Mouse (Mus musculus) hindbrain, embryonic 13.5 days (tissue): ENCODE results near the gene Glis3. TPM values are rescaled to one million over a fixed set of nuclear protein-coding genes. Genes with fewer than 3 reads are reported as not detected.

Experiments
- ATAC-seq: fragments of 200-750 bp; cut with Nextera tagmentation; 2 replicates; pipeline ENCODE4 v1.8.0; 2017; ENCODE audit warnings: moderate TSS enrichment; ENCODE audit not compliant: low FRiP score
- H3K27ac ChIP-seq: fragments of 300-500 bp; sonication (generic); 2 replicates; pipeline ENCODE4 v1.5.1; 2015; ENCODE audit warnings: inconsistent platforms, mild to moderate bottlenecking, moderate library complexity
- H3K27me3 ChIP-seq: fragments of 300-500 bp; sonication (generic); 2 replicates; pipeline ENCODE4 v1.6.1; 2015; ENCODE audit warnings: mild to moderate bottlenecking, inconsistent platforms
- H3K36me3 ChIP-seq: fragments of 300-500 bp; sonication (generic); 2 replicates; pipeline ENCODE4 v1.6.1; 2015; ENCODE audit warnings: mild to moderate bottlenecking, inconsistent platforms
- H3K4me1 ChIP-seq: fragments of 300-500 bp; sonication (generic); replicated peaks from 2 replicates; pipeline ENCODE4 v1.6.1; 2015; ENCODE audit warnings: inconsistent platforms
- H3K4me2 ChIP-seq: fragments of 300-500 bp; sonication (generic); 2 replicates; pipeline ENCODE4 v1.6.1; 2015; ENCODE audit warnings: inconsistent platforms, mild to moderate bottlenecking, moderate library complexity
- H3K4me3 ChIP-seq: fragments of 300-500 bp; sonication (generic); 2 replicates; pipeline ENCODE4 v1.5.1; 2015; ENCODE audit warnings: mild to moderate bottlenecking, inconsistent platforms
- H3K9ac ChIP-seq: fragments of 300-500 bp; sonication (generic); 2 replicates; pipeline ENCODE4 v1.6.1; 2015; ENCODE audit warnings: mild to moderate bottlenecking, inconsistent platforms
- H3K9me3 ChIP-seq: fragments of 300-500 bp; sonication (generic); 2 replicates; pipeline ENCODE4 v1.6.1; 2016; ENCODE audit warnings: inconsistent platforms
- WGBS: fragments of 180-500 bp; shearing (Covaris S2); methylation state at CpG from one replicate; pipeline ENCODE4 v1.1.7; 2015; 5-methylcytosine and 5-hydroxymethylcytosine counted together
- polyA plus RNA-seq: library from polyadenylated mRNA; unstranded; fragments of >200 nt; fragmentation: Nextera tagmentation; extraction: Ambion mirVana; gene quantifications from 2 replicates; pipeline ENCODE4 v1.2.1, GENCODE M21; 2015

Glis3 gene
- polyA plus RNA-seq, 1 experiment from 2014 or later: 3.5 TPM

GRCm38 (mm10) chr19:28365897-28366296 is 314.0 kb downstream of the Glis3 start:
- Histone ChIP-seq H3K27ac (no peak overlapping the region), H3K4me3 (no peak overlapping the region), H3K4me2 (no peak overlapping the region), H3K4me1 (no peaks in the 10 kb centered on the region), H3K36me3 (no peaks in the 10 kb centered on the region), H3K9me3 (no peaks in the 10 kb centered on the region), H3K9ac (no peak overlapping the region), H3K27me3 (no peaks in the 10 kb centered on the region)
- no peak for ATAC-seq
- WGBS: 46% methylated on average over 7 of the region's 7 CpGs

GRCm38 (mm10) chr19:28360884-28361283 is 319.0 kb downstream of the Glis3 start:
- H3K27me3 ChIP-seq: no peaks in the 10 kb centered on the region
- WGBS: 93% methylated on average over 4 of the region's 4 CpGs
- H3K9ac ChIP-seq: no peak overlapping the region
- no peaks in the 10 kb centered on the region for H3K4me1 ChIP-seq
- H3K4me2 ChIP-seq: no peak overlapping the region
- no peak overlapping the region for H3K4me3 ChIP-seq
- H3K9me3 ChIP-seq: no peaks in the 10 kb centered on the region
- ATAC-seq: no peak
- H3K36me3 ChIP-seq: no peaks in the 10 kb centered on the region
- no peak overlapping the region for H3K27ac ChIP-seq

GRCm38 (mm10) chr19:28357595-28357994 is 322.3 kb downstream of the Glis3 start:
- Histone ChIP-seq H3K4me1 (no peaks in the 10 kb centered on the region), H3K27ac (no peak overlapping the region), H3K9ac (no peak overlapping the region), H3K4me3 (no peak overlapping the region), H3K9me3 (no peaks in the 10 kb centered on the region), H3K27me3 (no peaks in the 10 kb centered on the region), H3K4me2 (no peak overlapping the region), H3K36me3 (no peaks in the 10 kb centered on the region)
- WGBS: 90% methylated on average over 9 of the region's 9 CpGs
- no peak for ATAC-seq

- H3K36me3 ChIP-seq: no peaks in the 10 kb centered on the region
- no peak overlapping the region for H3K9ac ChIP-seq
- peaks cover 15% of the 10 kb centered on the region for H3K4me1 ChIP-seq
- H3K4me3 ChIP-seq: no peak overlapping the region
- no peaks in the 10 kb centered on the region for H3K9me3 ChIP-seq
- H3K4me2 ChIP-seq: no peak overlapping the region
- H3K27ac ChIP-seq: no peak overlapping the region
- 56% methylated on average over 13 of the region's 13 CpGs for WGBS
- peaks cover 4% of the 10 kb centered on the region; the same call in 1 of the 2 replicates for H3K27me3 ChIP-seq
- no peak for ATAC-seq
Observed at GRCm38 (mm10) chr19:28351068-28352066, 328.5 kb downstream of the Glis3 start.

GRCm38 (mm10) chr19:28347080-28347825 is 332.6 kb downstream of the Glis3 start:
- WGBS: 34% methylated on average over 13 of the region's 13 CpGs
- H3K27me3 ChIP-seq: peaks cover 4% of the 10 kb centered on the region; the same call in 1 of the 2 replicates
- no peak for ATAC-seq

GRCm38 (mm10) chr19:28343640-28344039 is 336.2 kb downstream of the Glis3 start:
- 72% methylated on average over 7 of the region's 7 CpGs for WGBS
- Histone ChIP-seq H3K36me3 (no peaks in the 10 kb centered on the region), H3K9ac (no peak overlapping the region), H3K4me2 (no peak overlapping the region), H3K27ac (no peak overlapping the region), H3K27me3 (no peaks in the 10 kb centered on the region; the same call in 1 of the 2 replicates), H3K4me3 (no peak overlapping the region), H3K4me1 (peaks cover 7% of the 10 kb centered on the region), H3K9me3 (no peaks in the 10 kb centered on the region)
- ATAC-seq: no peak

More at GRCm38 (mm10) chr19:28347080-28347825, 332.6 kb downstream of the Glis3 start:
- no peaks in the 10 kb centered on the region for H3K36me3 ChIP-seq
- H3K4me3 ChIP-seq: no peak overlapping the region
- H3K4me1 ChIP-seq: peaks cover 14% of the 10 kb centered on the region
- no peaks in the 10 kb centered on the region for H3K9me3 ChIP-seq
- H3K9ac ChIP-seq: no peak overlapping the region
- no peak overlapping the region for H3K4me2 ChIP-seq
- H3K27ac ChIP-seq: peak overlapping the region; percentile 18; the same call in 1 of the 2 replicates

- no peaks in the 10 kb centered on the region for H3K9me3 ChIP-seq
- H3K27me3 ChIP-seq: no peaks in the 10 kb centered on the region
- H3K27ac ChIP-seq: peak overlapping the region; percentile 55; the same call in 1 of the 2 replicates
- no peak overlapping the region for H3K4me3 ChIP-seq
- H3K36me3 ChIP-seq: no peaks in the 10 kb centered on the region
- H3K4me1 ChIP-seq: peaks cover 27% of the 10 kb centered on the region
- no peak overlapping the region for H3K4me2 ChIP-seq
- no peak overlapping the region for H3K9ac ChIP-seq
- ATAC-seq: no peak
- 40% methylated on average over 3 of the region's 3 CpGs for WGBS
Observed at GRCm38 (mm10) chr19:28337574-28337973, 342.3 kb downstream of the Glis3 start.

- H3K4me3 ChIP-seq: no peak overlapping the region
- H3K4me1 ChIP-seq: peaks cover 27% of the 10 kb centered on the region
- H3K4me2 ChIP-seq: no peak overlapping the region
- no peaks in the 10 kb centered on the region for H3K36me3 ChIP-seq
- no peak for ATAC-seq
- H3K27ac ChIP-seq: no peak overlapping the region; the same call in none of the 2 replicates
- no peaks in the 10 kb centered on the region for H3K27me3 ChIP-seq
- 36% methylated on average over 4 of the region's 4 CpGs for WGBS
- no peak overlapping the region for H3K9ac ChIP-seq
- H3K9me3 ChIP-seq: no peaks in the 10 kb centered on the region
Observed at GRCm38 (mm10) chr19:28336651-28337510, 343.0 kb downstream of the Glis3 start.

GRCm38 (mm10) chr19:28335890-28336289 is 344.0 kb downstream of the Glis3 start:
- 41% methylated on average over 8 of the region's 8 CpGs for WGBS
- Histone ChIP-seq H3K4me3 (no peak overlapping the region), H3K27me3 (no peaks in the 10 kb centered on the region), H3K9ac (no peak overlapping the region), H3K4me1 (peaks cover 30% of the 10 kb centered on the region), H3K36me3 (no peaks in the 10 kb centered on the region), H3K4me2 (no peak overlapping the region), H3K27ac (no peak overlapping the region), H3K9me3 (no peaks in the 10 kb centered on the region)
- ATAC-seq: no peak

- Histone ChIP-seq H3K9ac (no peak overlapping the region), H3K36me3 (no peaks in the 10 kb centered on the region), H3K4me2 (no peak overlapping the region), H3K4me1 (peaks cover 40% of the 10 kb centered on the region), H3K9me3 (no peaks in the 10 kb centered on the region), H3K27ac (peak overlapping the region; percentile 19; the same call in 1 of the 2 replicates), H3K4me3 (no peak overlapping the region), H3K27me3 (no peaks in the 10 kb centered on the region)
- no peak for ATAC-seq
- 34% methylated on average over 11 of the region's 11 CpGs for WGBS
Observed at GRCm38 (mm10) chr19:28333007-28333766, 346.7 kb downstream of the Glis3 start.

- Histone ChIP-seq H3K27ac (peak overlapping the region; percentile 58; the same call in 1 of the 2 replicates), H3K4me2 (no peak overlapping the region), H3K9me3 (no peaks in the 10 kb centered on the region), H3K4me1 (peaks cover 24% of the 10 kb centered on the region), H3K27me3 (no peaks in the 10 kb centered on the region), H3K4me3 (no peak overlapping the region), H3K9ac (no peak overlapping the region), H3K36me3 (no peaks in the 10 kb centered on the region)
- 18% methylated on average over 16 of the region's 16 CpGs for WGBS
- no peak for ATAC-seq
Observed at GRCm38 (mm10) chr19:28328444-28329110, 351.3 kb downstream of the Glis3 start.
